Mouse (Mus musculus) spleen, adult 2 months (tissue): Measurements from ENCODE around the gene Jtb.

ENCODE experiments used
- CTCF ChIP-seq: fragments of 200-500 bp; IDR thresholded peaks from 2 replicates; pipeline ENCODE4 v1.5.1; 2011; ENCODE audit warnings: mild to moderate bottlenecking, inconsistent platforms; ENCODE audit not compliant: insufficient read depth, insufficient read length, insufficient replicate concordance; ENCODE audit errors: extremely low read depth
- POLR2A ChIP-seq: fragments of 200-500 bp; IDR thresholded peaks from 2 replicates; pipeline ENCODE4 v1.6.1; 2011; ENCODE audit warnings: low read depth, low read length, inconsistent platforms

DNA sequence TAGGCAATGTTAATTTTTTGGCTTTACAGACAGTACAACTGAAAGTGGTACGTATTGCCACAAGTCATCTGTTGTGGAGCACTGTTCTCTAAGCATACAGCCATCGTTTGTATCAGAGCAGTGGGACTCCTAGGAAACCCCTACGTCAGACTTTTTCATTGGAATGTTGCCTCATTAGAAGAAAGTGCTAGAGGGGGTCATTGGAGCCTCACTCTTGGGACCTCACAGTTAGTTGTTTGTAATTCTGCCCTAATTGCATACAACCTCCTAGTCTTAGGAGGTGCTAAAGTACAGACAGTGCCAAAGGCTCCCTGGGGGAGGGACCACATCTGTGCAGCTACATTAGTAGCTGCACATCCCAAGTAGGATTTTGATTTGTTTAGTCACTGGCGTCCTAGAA lies 36.6 kb upstream of the Jtb start:
- TF ChIP-seq CTCF (no peak), POLR2A (no peak)
